Mouse (Mus musculus): ENCODE results near the gene Ltb4r1.
A peak's percentile ranks its signal among the peaks of the same experiment; 100 is the strongest.

Ltb4r1 gene

DNA sequence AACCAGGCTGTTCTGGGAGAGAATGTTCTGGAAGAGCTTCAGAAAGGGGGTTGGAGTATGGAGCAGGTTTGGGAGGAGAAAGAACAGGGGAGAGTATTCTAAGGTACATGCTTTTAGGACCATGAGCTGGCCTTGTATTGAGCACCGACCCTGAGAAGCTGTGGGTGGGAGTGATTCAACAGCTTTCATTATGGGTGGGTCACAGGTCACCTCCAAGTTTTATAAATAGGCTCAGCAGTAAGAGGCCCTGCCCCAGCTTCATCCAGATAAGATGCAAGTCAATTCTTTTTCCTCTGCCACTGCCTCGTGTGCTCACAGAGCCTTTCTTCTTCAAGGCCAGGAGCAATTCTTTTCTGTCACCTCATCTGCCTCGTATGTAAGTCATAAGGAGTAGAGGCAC lies 11.4 kb downstream of the Ltb4r1 start:
- no peak overlapping the region for H3K4me3 ChIP-seq (replicated peaks; ENCODE audit: low read length)
- H3K27me3 ChIP-seq (ENCODE audit: insufficient read depth, low read length) = peaks cover 81% of the 10 kb centered on the region
- H3K9me3 ChIP-seq (ENCODE audit: low read length) = no peaks in the 10 kb centered on the region
- TF ChIP-seq NANOG (IDR thresholded peaks at IDR 0.05; ENCODE audit: borderline replicate concordance, low read length) (no peak), POU5F1 (IDR thresholded peaks at IDR 0.05; ENCODE audit: borderline replicate concordance, low read length) (no peak), CTCF (conservative IDR thresholded peaks at IDR 0.05; ENCODE audit: low read length) (no peak)
- H3K4me1 ChIP-seq (replicated peaks; ENCODE audit: low read depth, low read length) = peaks cover 30% of the 10 kb centered on the region
- no peaks in the 10 kb centered on the region for H3K36me3 ChIP-seq (ENCODE audit: insufficient read depth, low read length)

DNA sequence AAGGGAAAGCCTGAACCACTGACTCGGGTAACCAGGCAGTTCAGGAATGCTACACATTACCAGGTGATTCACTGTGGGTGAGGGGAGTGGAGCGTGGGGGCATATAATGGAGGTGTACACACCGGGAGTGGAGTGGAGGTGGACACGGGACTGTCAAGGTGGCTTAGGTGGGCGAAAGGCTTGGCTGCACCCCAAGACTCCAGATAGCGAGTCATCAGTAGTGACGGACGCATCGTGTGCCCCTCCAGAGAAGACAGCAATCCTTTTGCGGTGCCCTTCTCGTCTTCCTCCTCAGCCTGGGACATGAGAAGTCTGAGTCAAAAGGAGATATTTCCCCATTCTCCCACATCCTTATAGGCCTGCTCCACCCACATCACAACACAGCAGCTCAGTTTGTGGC lies 12.0 kb downstream of the Ltb4r1 start:
- no peaks in the 10 kb centered on the region for H3K9me3 ChIP-seq (ENCODE audit: low read length)
- peaks cover 81% of the 10 kb centered on the region for H3K27me3 ChIP-seq (ENCODE audit: insufficient read depth, low read length)
- TF ChIP-seq POU5F1 (IDR thresholded peaks at IDR 0.05; ENCODE audit: borderline replicate concordance, low read length) = no peak
- TF ChIP-seq CTCF (conservative IDR thresholded peaks at IDR 0.05; ENCODE audit: low read length) = no peak
- TF ChIP-seq NANOG (IDR thresholded peaks at IDR 0.05; ENCODE audit: borderline replicate concordance, low read length) = no peak
- H3K4me3 ChIP-seq (replicated peaks; ENCODE audit: low read length) = no peak overlapping the region
- H3K4me1 ChIP-seq (replicated peaks; ENCODE audit: low read depth, low read length) = peaks cover 31% of the 10 kb centered on the region
- no peaks in the 10 kb centered on the region for H3K36me3 ChIP-seq (ENCODE audit: insufficient read depth, low read length)

- H3K4me1 ChIP-seq (replicated peaks; ENCODE audit: low read depth, low read length) = peaks cover 40% of the 10 kb centered on the region
- H3K9me3 ChIP-seq (ENCODE audit: low read length) = no peaks in the 10 kb centered on the region
- peak overlapping the region; percentile 43 for H3K4me3 ChIP-seq (replicated peaks; ENCODE audit: low read length)
- no peaks in the 10 kb centered on the region for H3K36me3 ChIP-seq (ENCODE audit: insufficient read depth, low read length)
- peaks cover 83% of the 10 kb centered on the region for H3K27me3 ChIP-seq (ENCODE audit: insufficient read depth, low read length)
- TF ChIP-seq CTCF (conservative IDR thresholded peaks at IDR 0.05; ENCODE audit: low read length) = no peak
- no peak for TF ChIP-seq POU5F1 (IDR thresholded peaks at IDR 0.05; ENCODE audit: borderline replicate concordance, low read length)
- no peak for TF ChIP-seq NANOG (IDR thresholded peaks at IDR 0.05; ENCODE audit: borderline replicate concordance, low read length)
Observed at GRCm38 (mm10) chr14:55778686-55779085, 12.9 kb downstream of the Ltb4r1 start.

DNA sequence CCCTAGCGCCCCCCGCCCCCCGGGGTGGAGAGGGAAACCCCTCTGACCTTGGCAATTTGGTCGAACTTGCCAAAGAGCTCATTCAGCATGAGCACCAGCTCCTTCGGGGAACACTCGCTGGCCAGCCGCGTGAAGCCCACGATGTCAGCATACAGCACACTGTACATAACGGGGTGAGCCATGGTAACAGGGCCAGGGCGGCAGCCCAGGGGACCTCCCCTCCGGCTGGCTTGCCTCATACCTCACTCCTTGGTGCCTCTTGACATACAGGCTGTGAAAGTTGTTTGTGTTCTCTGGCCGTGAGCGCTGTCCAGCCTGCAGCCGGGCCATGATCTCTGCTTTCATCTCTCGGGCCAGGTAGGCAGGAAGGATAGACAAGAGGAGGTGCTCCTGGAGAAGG lies 13.9 kb downstream of the Ltb4r1 start:
- H3K27me3 ChIP-seq (ENCODE audit: insufficient read depth, low read length) = peaks cover 83% of the 10 kb centered on the region
- no peak overlapping the region for H3K4me3 ChIP-seq (replicated peaks; ENCODE audit: low read length)
- peaks cover 45% of the 10 kb centered on the region for H3K4me1 ChIP-seq (replicated peaks; ENCODE audit: low read depth, low read length)
- TF ChIP-seq CTCF (conservative IDR thresholded peaks at IDR 0.05; ENCODE audit: low read length) (no peak), NANOG (IDR thresholded peaks at IDR 0.05; ENCODE audit: borderline replicate concordance, low read length) (no peak), POU5F1 (IDR thresholded peaks at IDR 0.05; ENCODE audit: borderline replicate concordance, low read length) (no peak)
- H3K36me3 ChIP-seq (ENCODE audit: insufficient read depth, low read length) = no peaks in the 10 kb centered on the region
- H3K9me3 ChIP-seq (ENCODE audit: low read length) = no peaks in the 10 kb centered on the region

GRCm38 (mm10) chr14:55780736-55781135 lies 15.0 kb downstream of the Ltb4r1 start:
- no peak for TF ChIP-seq POU5F1 (IDR thresholded peaks at IDR 0.05; ENCODE audit: borderline replicate concordance, low read length)
- TF ChIP-seq NANOG (IDR thresholded peaks at IDR 0.05; ENCODE audit: borderline replicate concordance, low read length) = no peak
- TF ChIP-seq CTCF (conservative IDR thresholded peaks at IDR 0.05; ENCODE audit: low read length) = no peak
- peaks cover 83% of the 10 kb centered on the region for H3K27me3 ChIP-seq (ENCODE audit: insufficient read depth, low read length)
- peaks cover 3% of the 10 kb centered on the region for H3K36me3 ChIP-seq (ENCODE audit: insufficient read depth, low read length)
- peaks cover 45% of the 10 kb centered on the region for H3K4me1 ChIP-seq (replicated peaks; ENCODE audit: low read depth, low read length)
- no peaks in the 10 kb centered on the region for H3K9me3 ChIP-seq (ENCODE audit: low read length)
- no peak overlapping the region for H3K4me3 ChIP-seq (replicated peaks; ENCODE audit: low read length)

DNA sequence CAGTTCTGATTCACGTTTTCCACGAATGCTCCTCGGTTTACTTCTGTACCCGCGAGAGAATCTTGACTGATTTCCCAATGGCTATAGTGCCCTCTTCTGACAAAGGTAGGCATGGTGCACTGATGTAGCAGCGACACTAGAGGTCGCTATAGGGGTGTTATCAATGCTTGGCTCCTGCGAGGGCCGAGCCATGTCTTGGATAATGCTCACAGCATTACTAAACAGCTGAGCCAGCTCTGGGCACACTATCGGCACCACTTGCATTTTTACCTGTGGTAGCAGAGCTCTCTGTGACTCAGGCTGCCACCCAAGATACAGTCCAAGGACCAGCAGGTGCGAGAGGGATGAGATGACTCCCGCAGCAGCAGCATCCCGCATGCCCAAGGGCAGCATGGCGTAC lies 15.5 kb downstream of the Ltb4r1 start:
- Histone ChIP-seq H3K9me3 (ENCODE audit: low read length) (no peaks in the 10 kb centered on the region), H3K4me1 (replicated peaks; ENCODE audit: low read depth, low read length) (peaks cover 45% of the 10 kb centered on the region), H3K4me3 (replicated peaks; ENCODE audit: low read length) (peak overlapping the region; percentile 41; the same call in 1 of the 2 replicates), H3K36me3 (ENCODE audit: insufficient read depth, low read length) (peaks cover 9% of the 10 kb centered on the region), H3K27me3 (ENCODE audit: insufficient read depth, low read length) (peaks cover 85% of the 10 kb centered on the region)
- TF ChIP-seq NANOG (IDR thresholded peaks at IDR 0.05; ENCODE audit: borderline replicate concordance, low read length) (no peak), CTCF (conservative IDR thresholded peaks at IDR 0.05; ENCODE audit: low read length) (peak; percentile 98), POU5F1 (IDR thresholded peaks at IDR 0.05; ENCODE audit: borderline replicate concordance, low read length) (no peak)

DNA sequence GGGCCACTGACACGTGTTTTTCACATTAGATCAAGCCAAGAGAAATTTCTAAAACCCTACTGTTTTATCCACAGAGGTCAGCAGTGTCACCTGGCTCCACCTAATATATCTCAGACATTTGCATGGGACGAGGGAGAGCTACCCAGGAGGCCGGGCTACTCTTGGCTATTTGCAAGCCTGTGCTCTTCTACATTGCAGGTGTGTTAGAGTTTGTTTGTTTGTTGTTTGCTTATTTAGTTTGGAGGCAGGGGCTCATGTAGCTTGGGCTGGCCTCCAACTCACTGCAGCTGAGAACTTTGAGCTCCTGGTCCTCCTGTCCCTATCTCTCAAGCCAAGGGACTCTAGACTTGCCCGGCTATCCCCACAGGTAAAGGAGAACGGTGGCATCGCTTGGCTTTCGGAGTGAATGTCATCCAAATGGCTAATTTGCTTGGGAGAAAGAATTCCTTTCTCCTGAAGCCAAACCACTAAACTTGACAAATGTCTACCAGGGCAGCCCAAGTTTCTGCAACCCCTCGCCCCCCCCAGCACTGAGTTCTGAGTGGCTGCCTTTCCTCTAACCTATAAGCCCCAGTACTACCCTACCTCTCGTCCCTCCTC lies 16.7 kb downstream of the Ltb4r1 start:
- peaks cover 20% of the 10 kb centered on the region for H3K36me3 ChIP-seq (ENCODE audit: insufficient read depth, low read length)
- H3K4me3 ChIP-seq (replicated peaks; ENCODE audit: low read length) = no peak overlapping the region
- peaks cover 90% of the 10 kb centered on the region for H3K27me3 ChIP-seq (ENCODE audit: insufficient read depth, low read length)
- TF ChIP-seq POU5F1 (IDR thresholded peaks at IDR 0.05; ENCODE audit: borderline replicate concordance, low read length) = no peak
- no peak for TF ChIP-seq CTCF (conservative IDR thresholded peaks at IDR 0.05; ENCODE audit: low read length)
- TF ChIP-seq NANOG (IDR thresholded peaks at IDR 0.05; ENCODE audit: borderline replicate concordance, low read length) = no peak
- no peaks in the 10 kb centered on the region for H3K9me3 ChIP-seq (ENCODE audit: low read length)
- peaks cover 47% of the 10 kb centered on the region for H3K4me1 ChIP-seq (replicated peaks; ENCODE audit: low read depth, low read length)

DNA sequence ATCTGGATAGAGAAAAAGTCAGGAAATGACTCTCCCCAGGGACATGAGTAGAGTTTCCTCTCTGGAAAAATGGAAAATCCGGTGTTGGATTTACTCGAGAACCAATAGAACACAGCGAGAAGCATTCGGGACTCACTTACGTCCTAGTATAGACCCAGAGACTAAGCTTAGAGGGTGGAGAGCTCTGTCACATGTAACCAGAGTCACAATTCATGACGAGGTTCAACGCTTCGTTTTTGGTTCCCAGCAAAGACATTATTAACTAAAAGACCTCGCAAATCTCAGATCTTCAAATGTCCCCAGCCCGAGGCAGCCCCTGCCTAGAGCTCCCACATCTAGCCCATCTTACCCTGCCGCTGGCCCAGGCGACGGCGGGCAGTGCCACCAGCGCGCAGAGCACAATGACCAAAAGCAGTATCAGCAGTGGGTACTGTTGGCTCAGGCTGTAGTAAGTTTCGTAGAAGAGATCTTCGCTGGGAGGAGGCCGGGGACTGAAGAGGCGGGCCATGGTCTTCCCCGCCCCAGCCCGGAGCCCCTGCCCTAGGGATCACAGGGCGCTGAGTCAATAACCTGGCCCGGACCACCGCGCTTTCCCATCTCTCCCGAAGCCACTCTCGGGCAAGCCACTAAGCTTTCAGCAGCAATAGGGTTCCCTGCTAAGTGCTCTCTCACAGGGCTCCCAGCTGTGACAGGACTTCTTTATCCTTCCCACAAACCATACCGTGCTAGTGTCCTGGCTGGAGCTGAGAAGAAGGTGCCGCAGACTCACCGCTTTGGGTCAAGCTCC lies 17.6 kb downstream of the Ltb4r1 start:
- no peaks in the 10 kb centered on the region for H3K9me3 ChIP-seq (ENCODE audit: low read length)
- H3K36me3 ChIP-seq (ENCODE audit: insufficient read depth, low read length) = peaks cover 20% of the 10 kb centered on the region
- H3K4me1 ChIP-seq (replicated peaks; ENCODE audit: low read depth, low read length) = peaks cover 53% of the 10 kb centered on the region
- peak overlapping the region; percentile 66 for H3K4me3 ChIP-seq (replicated peaks; ENCODE audit: low read length)
- H3K27me3 ChIP-seq (ENCODE audit: insufficient read depth, low read length) = peaks cover 90% of the 10 kb centered on the region
- TF ChIP-seq POU5F1 (IDR thresholded peaks at IDR 0.05; ENCODE audit: borderline replicate concordance, low read length) (no peak), NANOG (IDR thresholded peaks at IDR 0.05; ENCODE audit: borderline replicate concordance, low read length) (no peak), CTCF (conservative IDR thresholded peaks at IDR 0.05; ENCODE audit: low read length) (no peak)
